Mouse (Mus musculus) central nervous system, embryonic 14 days (tissue): Measurements from ENCODE around the gene Smbd1. TPM values are rescaled to one million over a fixed set of nuclear protein-coding genes. Genes with fewer than 3 reads are reported as not detected.

Experiments
- polyA plus RNA-seq: library from polyadenylated mRNA; depleted of rRNA; stranded (reverse); fragments of >200 nt; gene quantifications from 2 replicates; pipeline ENCODE4 v1.2.3, GENCODE M21; 2012; rRNA removed

The Smbd1 gene
- not detected in 2 replicates for polyA plus RNA-seq

DNA sequence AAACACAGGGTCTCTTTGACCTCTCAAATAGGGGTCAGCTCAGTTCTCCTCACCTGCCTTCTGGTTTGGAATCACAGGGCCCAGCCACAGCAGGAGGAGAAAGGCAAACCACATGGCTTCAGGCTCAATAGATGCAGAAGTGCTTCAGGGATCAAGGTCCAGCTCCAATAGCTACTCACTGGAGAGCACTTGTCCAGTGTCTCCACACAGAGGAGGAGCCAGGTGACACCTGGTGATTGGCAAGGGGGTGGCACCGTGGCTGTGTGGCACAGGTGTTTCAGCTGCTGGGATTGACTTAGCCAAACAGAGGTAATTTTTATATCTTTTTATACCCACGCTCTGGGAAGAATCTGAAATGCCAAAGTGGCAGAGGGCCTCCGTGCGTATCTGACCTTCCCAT, at the start of gene Smbd1:
Smbd1 (minus strand) TSS at position 157 of the 400 bp plus-strand sequence.

DNA sequence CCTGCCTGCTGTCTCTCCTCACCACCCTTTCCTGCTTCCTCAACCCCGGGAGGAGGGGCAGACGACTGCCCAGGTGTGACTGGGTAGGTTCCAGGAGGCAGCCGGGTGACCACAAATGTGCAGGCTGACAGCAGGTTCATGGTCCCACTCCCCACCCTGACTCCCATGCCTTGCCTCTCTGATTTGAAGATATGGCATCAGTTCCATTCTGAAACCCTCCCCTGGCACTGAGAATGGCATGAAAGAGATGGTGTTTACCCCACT, 12.9 kb downstream of the Smbd1 start, which contains the start of gene Muc20:
Muc20 (minus strand) TSS at position 10 of the 264 bp plus-strand sequence.

Other genes starting within 250 kb of the Smbd1 start
- gene Tfrc, start 201.6 kb downstream of the Smbd1 start, polyA plus RNA-seq: 55.0 and 59.8 TPM in 2 replicates
- 99.3 and 105 TPM in 2 replicates for gene Tnk2, start 166.6 kb downstream of the Smbd1 start, polyA plus RNA-seq
- gene Muc4, start 74.6 kb downstream of the Smbd1 start, polyA plus RNA-seq: 0.06 and 0.14 TPM in 2 replicates
- 0.02 and 0.10 TPM in 2 replicates for gene Muc20, start 13.0 kb downstream of the Smbd1 start, polyA plus RNA-seq
- gene Fyttd1, start 67.0 kb upstream of the Smbd1 start, polyA plus RNA-seq: 51.2 and 58.7 TPM in 2 replicates
- gene Rubcn, start 67.3 kb upstream of the Smbd1 start, polyA plus RNA-seq: 47.5 and 47.7 TPM in 2 replicates
- gene Lrch3, start 103.6 kb upstream of the Smbd1 start, polyA plus RNA-seq: 58.0 and 61.1 TPM in 2 replicates
- gene Iqcg, start 245.7 kb upstream of the Smbd1 start, polyA plus RNA-seq: 1.8 and 2.8 TPM in 2 replicates
- gene Rpl35a, start 246.0 kb upstream of the Smbd1 start, polyA plus RNA-seq: 993 and 1,020 TPM in 2 replicates